Mouse (Mus musculus) stomach, postnatal 0 days (tissue): ENCODE results near the gene Ip6k3. TPM values are rescaled to one million over a fixed set of nuclear protein-coding genes. Genes with fewer than 3 reads are reported as not detected.

ENCODE experiments used
- ATAC-seq: fragments of 200-750 bp; cut with Nextera tagmentation; 2 replicates; pipeline ENCODE4 v1.8.0; 2017; ENCODE audit not compliant: low FRiP score, low TSS enrichment
- DNase-seq: peaks from one replicate; pipeline ENCODE4 v3.0.0-alpha.2; 2016; ENCODE audit warnings: low spot score
- H3K27ac ChIP-seq: fragments of 300-500 bp; sonication (generic); replicated peaks from 2 replicates; pipeline ENCODE4 v1.5.1; 2014; ENCODE audit warnings: mild to moderate bottlenecking, control low read depth
- H3K27me3 ChIP-seq: fragments of 300-500 bp; sonication (generic); 2 replicates; pipeline ENCODE4 v1.6.1; 2014; ENCODE audit warnings: low read length; ENCODE audit not compliant: control insufficient read depth, insufficient read depth
- H3K36me3 ChIP-seq: fragments of 300-500 bp; sonication (generic); 2 replicates; pipeline ENCODE4 v1.6.1; 2014; ENCODE audit warnings: low read length, mixed read lengths; ENCODE audit not compliant: control insufficient read depth, insufficient read depth
- H3K4me1 ChIP-seq: fragments of 300-500 bp; sonication (generic); replicated peaks from 2 replicates; pipeline ENCODE4 v1.6.1; 2014; ENCODE audit warnings: antibody characterized with exemption; ENCODE audit not compliant: control insufficient read depth, insufficient read depth
- H3K4me2 ChIP-seq: fragments of 300-500 bp; sonication (generic); replicated peaks from 2 replicates; pipeline ENCODE4 v1.6.1; 2014; ENCODE audit warnings: low read depth, mild to moderate bottlenecking, control low read depth, moderate library complexity
- H3K4me3 ChIP-seq: fragments of 300-500 bp; sonication (generic); 2 replicates; pipeline ENCODE4 v1.5.1; 2014; ENCODE audit warnings: low read depth, low read length, control low read depth
- H3K9ac ChIP-seq: fragments of 300-500 bp; sonication (generic); 2 replicates; pipeline ENCODE4 v1.6.1; 2014; ENCODE audit warnings: mild to moderate bottlenecking, low read length, control low read depth, mixed read lengths
- H3K9me3 ChIP-seq: fragments of 300-500 bp; sonication (generic); 2 replicates; pipeline ENCODE4 v1.6.1; 2016; ENCODE audit warnings: low read length; ENCODE audit not compliant: control insufficient read depth
- CTCF ChIP-seq: IDR thresholded peaks from 2 replicates; pipeline ENCODE4 v1.5.1; 2016; ENCODE audit warnings: antibody characterized with exemption, low read depth, mild to moderate bottlenecking, moderate library complexity
- EP300 ChIP-seq: optimal IDR thresholded peaks from 2 replicates; pipeline ENCODE3; 2016; ENCODE audit warnings: antibody characterized with exemption
- WGBS: fragments of 180-500 bp; shearing (Covaris S2); extraction: QIAGEN DNeasy Blood & Tissue Kit; methylation state at CpG from one replicate; pipeline ENCODE4 v1.1.7; 2014; 5-methylcytosine and 5-hydroxymethylcytosine counted together
- polyA plus RNA-seq: library from polyadenylated mRNA; unstranded; fragments of >200 nt; fragmentation: Nextera tagmentation; extraction: Ambion mirVana; gene quantifications from 2 replicates; pipeline ENCODE4 v1.2.1, GENCODE M21; 2015

The Ip6k3 gene
- polyA plus RNA-seq, 1 experiment from 2014 or later, result 0.13 TPM

DNA sequence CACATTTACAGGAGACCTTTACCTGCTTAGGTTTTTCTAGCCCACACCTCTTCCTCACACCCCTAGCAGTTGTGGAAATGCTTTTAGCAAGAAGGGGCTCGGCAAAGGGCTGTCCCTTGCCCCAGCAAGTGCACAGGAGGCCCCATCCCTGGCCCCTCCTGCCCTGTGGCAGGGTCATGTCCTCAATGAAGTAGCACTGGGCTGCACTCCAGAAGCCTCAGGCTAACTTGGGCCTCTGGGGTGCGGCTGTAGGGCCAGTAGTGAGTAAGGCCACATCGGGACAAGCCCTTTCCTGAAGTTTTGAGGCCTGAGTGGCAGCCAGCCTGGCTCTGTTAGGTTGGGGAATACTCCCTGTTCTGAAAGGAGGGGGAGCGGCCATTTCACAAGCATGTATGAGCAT is 6.7 kb downstream of the Ip6k3 start:
- Histone ChIP-seq H3K9ac (no peak overlapping the region), H3K4me3 (no peak overlapping the region), H3K27ac (0 out of 2 replicates have a peak overlapping the region, but pooled peaks have one; percentile 40), H3K27me3 (no peaks in the 10 kb centered on the region), H3K4me2 (no peak overlapping the region), H3K9me3 (no peaks in the 10 kb centered on the region), H3K4me1 (no peaks in the 10 kb centered on the region), H3K36me3 (no peaks in the 10 kb centered on the region)
- ATAC-seq (peak; percentile 45; the same call in 1 of the 2 replicates), DNase-seq (peak; percentile 51)
- 57% methylated on average over 4 of the region's 4 CpGs for WGBS
- TF ChIP-seq EP300, result no peak
- no peak for TF ChIP-seq CTCF

- TF ChIP-seq CTCF (no peak), EP300 (no peak)
- no peak overlapping the region for H3K27ac ChIP-seq
- no peaks in the 10 kb centered on the region for H3K36me3 ChIP-seq
Measured at GRCm38 (mm10) chr17:27159169-27159568, 8.4 kb downstream of the Ip6k3 start.

DNA sequence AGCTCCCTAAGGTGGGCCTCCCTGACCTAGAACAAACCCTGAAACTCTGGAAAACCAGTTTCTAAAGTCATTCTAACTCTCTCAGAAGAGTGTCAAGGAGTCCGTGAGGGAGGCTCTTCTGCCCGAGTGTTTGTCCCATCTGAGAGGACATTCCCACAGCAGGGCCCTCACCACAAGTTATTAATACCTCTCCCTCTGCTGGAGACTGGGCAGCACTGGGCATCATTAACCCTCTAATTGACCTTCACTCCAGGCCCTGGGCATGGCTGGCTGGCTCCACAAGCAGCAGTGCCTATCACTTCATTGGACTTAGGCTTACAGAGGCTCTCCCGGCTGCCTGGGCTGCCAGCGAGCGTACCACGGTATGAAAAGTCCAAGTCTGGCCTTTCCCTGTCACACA is 9.2 kb downstream of the Ip6k3 start:
- ATAC-seq (no peak), DNase-seq (no peak)
- Histone ChIP-seq H3K27ac (no peak overlapping the region), H3K4me3 (no peak overlapping the region), H3K4me2 (no peak overlapping the region), H3K9me3 (no peaks in the 10 kb centered on the region), H3K4me1 (peaks cover 9% of the 10 kb centered on the region), H3K9ac (no peak overlapping the region), H3K36me3 (no peaks in the 10 kb centered on the region), H3K27me3 (no peaks in the 10 kb centered on the region)
- WGBS, result 85% methylated on average over 6 of the region's 6 CpGs
- TF ChIP-seq EP300 (no peak), CTCF (no peak)

More at GRCm38 (mm10) chr17:27159169-27159568, 8.4 kb downstream of the Ip6k3 start:
- Histone ChIP-seq H3K4me1 (peaks cover 4% of the 10 kb centered on the region; the same call in 1 of the 2 replicates), H3K9ac (no peak overlapping the region), H3K9me3 (no peaks in the 10 kb centered on the region), H3K4me3 (no peak overlapping the region), H3K4me2 (no peak overlapping the region), H3K27me3 (no peaks in the 10 kb centered on the region)
- ATAC-seq (no peak), DNase-seq (no peak)
- WGBS, result 74% methylated on average over 7 of the region's 7 CpGs

- DNase-seq (no peak), ATAC-seq (no peak)
- H3K4me1 ChIP-seq, result peaks cover 9% of the 10 kb centered on the region
- no peak overlapping the region for H3K27ac ChIP-seq
- H3K27me3 ChIP-seq, result no peaks in the 10 kb centered on the region
- WGBS, result 74% methylated on average over 8 of the region's 8 CpGs
- H3K4me3 ChIP-seq, result no peak overlapping the region
- no peak overlapping the region for H3K9ac ChIP-seq
- TF ChIP-seq EP300, result no peak
- TF ChIP-seq CTCF, result no peak
- no peak overlapping the region for H3K4me2 ChIP-seq
- no peaks in the 10 kb centered on the region for H3K9me3 ChIP-seq
- no peaks in the 10 kb centered on the region for H3K36me3 ChIP-seq
Measured at GRCm38 (mm10) chr17:27155752-27156151, 11.8 kb downstream of the Ip6k3 start.

DNA sequence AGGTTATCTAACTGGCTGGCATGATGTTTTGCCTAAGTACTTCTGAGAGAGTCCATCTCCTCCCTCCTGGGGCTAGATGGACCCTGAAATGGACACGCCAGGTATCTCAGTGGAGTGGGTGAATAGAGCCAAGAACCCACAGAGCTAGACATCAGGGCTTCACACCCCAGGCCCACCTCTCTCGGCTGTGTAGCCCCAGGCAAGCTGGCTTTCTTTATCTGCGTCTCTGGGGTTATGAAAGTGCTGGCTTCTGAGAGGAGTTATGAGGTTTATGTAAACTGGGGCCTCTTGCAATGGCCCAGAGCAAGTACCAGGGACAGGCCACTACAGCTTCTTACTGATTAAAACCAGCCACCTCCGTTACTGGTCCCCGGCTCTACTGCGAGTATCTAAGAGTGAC is 12.7 kb downstream of the Ip6k3 start:
- peak overlapping the region; percentile 90; the same call in 1 of the 2 replicates for H3K27ac ChIP-seq
- H3K4me3 ChIP-seq, result no peak overlapping the region
- H3K9ac ChIP-seq, result no peak overlapping the region
- no peaks in the 10 kb centered on the region for H3K36me3 ChIP-seq
- DNase-seq (no peak), ATAC-seq (no peak)
- WGBS, result 73% methylated on average over 6 of the region's 6 CpGs
- no peak overlapping the region for H3K4me2 ChIP-seq
- H3K27me3 ChIP-seq, result no peaks in the 10 kb centered on the region
- TF ChIP-seq EP300, result no peak
- no peak for TF ChIP-seq CTCF
- peaks cover 9% of the 10 kb centered on the region for H3K4me1 ChIP-seq
- H3K9me3 ChIP-seq, result no peaks in the 10 kb centered on the region

DNA sequence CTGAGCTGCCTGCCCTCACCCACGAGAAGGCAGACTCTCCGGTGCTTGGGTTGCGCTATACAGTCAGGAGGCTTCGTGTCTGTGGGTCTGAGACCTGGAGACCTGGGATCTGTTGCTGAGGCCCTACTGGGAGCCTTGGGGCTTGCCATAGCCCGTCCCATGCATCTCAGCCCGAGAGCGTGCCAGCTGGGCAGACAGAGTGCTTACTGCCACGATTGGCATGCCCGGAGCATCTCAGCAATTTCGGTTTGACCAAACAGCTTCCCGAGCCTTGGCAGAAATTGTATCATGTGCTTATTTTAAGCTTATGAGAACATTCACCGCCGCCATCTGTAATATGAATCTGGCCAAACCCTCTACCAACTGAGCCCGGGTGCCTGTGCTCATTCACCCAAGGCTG is 13.3 kb downstream of the Ip6k3 start:
- no peak for DNase-seq
- TF ChIP-seq CTCF, result no peak
- TF ChIP-seq EP300, result no peak
- ATAC-seq, result no peak
- H3K9me3 ChIP-seq, result no peaks in the 10 kb centered on the region
- 74% methylated on average over 14 of the region's 14 CpGs for WGBS
- 0 out of 2 replicates have a peak overlapping the region, but pooled peaks have one; percentile 13 for H3K9ac ChIP-seq
- H3K4me1 ChIP-seq, result peaks cover 9% of the 10 kb centered on the region
- no peak overlapping the region for H3K4me2 ChIP-seq
- H3K4me3 ChIP-seq, result no peak overlapping the region
- H3K36me3 ChIP-seq, result no peaks in the 10 kb centered on the region
- no peaks in the 10 kb centered on the region for H3K27me3 ChIP-seq
- peak overlapping the region; percentile 90 for H3K27ac ChIP-seq
